Mouse (Mus musculus) common myeloid progenitor, adult 5-6 weeks (primary cell): ENCODE data around the gene Sufu. TPM values are rescaled to one million over a fixed set of nuclear protein-coding genes. Genes with fewer than 3 reads are reported as not detected.

Source experiments
- total RNA-seq: library from RNA; stranded (forward); fragments of 200-1000, 187-1606 nt; gene quantifications from 2 replicates; pipeline ENCODE4 v1.2.3, GENCODE M21; 2017

The Sufu gene
- total RNA-seq, 1 experiment from 2014 or later, result 22.2 TPM

Other genes starting within 250 kb of the Sufu start
- not detected in 2 replicates for gene Pitx3, start 248.6 kb upstream of the Sufu start, total RNA-seq
- 23.7 and 38.7 TPM in 2 replicates for gene Gbf1, start 244.4 kb upstream of the Sufu start, total RNA-seq
- 7.2 and 8.3 TPM in 2 replicates for gene Nfkb2, start 92.6 kb upstream of the Sufu start, total RNA-seq
- 0.69 TPM in 1 of 2 replicates, not detected in the other for gene Psd, start 69.7 kb upstream of the Sufu start, total RNA-seq
- gene Fbxl15, start 68.7 kb upstream of the Sufu start, total RNA-seq, result 3.3 and 4.3 TPM in 2 replicates
- gene Cuedc2, start 58.2 kb upstream of the Sufu start, total RNA-seq, result 143 and 149 TPM in 2 replicates
- 11.5 and 13.6 TPM in 2 replicates for gene Mfsd13a, start 55.8 kb upstream of the Sufu start, total RNA-seq
- gene 2310034G01Rik, start 46.6 kb upstream of the Sufu start, total RNA-seq, result 1.5 and 2.5 TPM in 2 replicates
- 80.1 TPM in 2 replicates for gene Actr1a, start 1.1 kb upstream of the Sufu start, total RNA-seq
- 17.7 and 30.3 TPM in 2 replicates for gene Trim8, start 104.8 kb downstream of the Sufu start, total RNA-seq
- gene Arl3, start 176.3 kb downstream of the Sufu start, total RNA-seq, result 25.5 and 27.3 TPM in 2 replicates
- 8.9 and 13.3 TPM in 2 replicates for gene Sfxn2, start 176.5 kb downstream of the Sufu start, total RNA-seq
- 19.1 and 27.7 TPM in 2 replicates for gene Wbp1l, start 202.2 kb downstream of the Sufu start, total RNA-seq